Mouse (Mus musculus): ENCODE data around the gene Ptcd2. TPM values are rescaled to one million over a fixed set of nuclear protein-coding genes. Genes with fewer than 3 reads are reported as not detected.

Ptcd2 gene
- polyA plus RNA-seq, 1 experiment, result 32.4 TPM

- Histone ChIP-seq H3K4me3 (ENCODE audit: insufficient read depth, low read length) (no peak overlapping the region), H3K4me1 (ENCODE audit: control insufficient read depth, insufficient read depth, low read length) (0 out of 2 replicates have a peak, but pooled peaks cover 1% of the 10 kb centered on the region), H3K27ac (ENCODE audit: insufficient read depth, low read length) (no peak overlapping the region)
- TF ChIP-seq CTCF (IDR thresholded peaks at IDR 0.05; ENCODE audit: extremely low read depth, insufficient read depth, low read length), result no peak
- no peak for TF ChIP-seq POLR2A (IDR thresholded peaks at IDR 0.05; ENCODE audit: extremely low read depth, insufficient read depth, low read length)
These were observed 56.7 kb downstream of the Ptcd2 start for GRCm38 (mm10) chr13:99287786-99288185.

- Histone ChIP-seq H3K4me1 (ENCODE audit: control insufficient read depth, insufficient read depth, low read length) (0 out of 2 replicates have a peak, but pooled peaks cover 1% of the 10 kb centered on the region), H3K27ac (ENCODE audit: insufficient read depth, low read length) (no peak overlapping the region), H3K4me3 (ENCODE audit: insufficient read depth, low read length) (no peak overlapping the region)
- TF ChIP-seq POLR2A (IDR thresholded peaks at IDR 0.05; ENCODE audit: extremely low read depth, insufficient read depth, low read length), result no peak
- TF ChIP-seq CTCF (IDR thresholded peaks at IDR 0.05; ENCODE audit: extremely low read depth, insufficient read depth, low read length), result no peak
These were observed 57.3 kb downstream of the Ptcd2 start for GRCm38 (mm10) chr13:99287207-99287606.

- H3K4me3 ChIP-seq (ENCODE audit: insufficient read depth, low read length), result no peak overlapping the region
- TF ChIP-seq POLR2A (IDR thresholded peaks at IDR 0.05; ENCODE audit: extremely low read depth, insufficient read depth, low read length), result no peak
- TF ChIP-seq CTCF (IDR thresholded peaks at IDR 0.05; ENCODE audit: extremely low read depth, insufficient read depth, low read length), result no peak
- 0 out of 2 replicates have a peak, but pooled peaks cover 1% of the 10 kb centered on the region for H3K4me1 ChIP-seq (ENCODE audit: control insufficient read depth, insufficient read depth, low read length)
- no peak overlapping the region for H3K27ac ChIP-seq (ENCODE audit: insufficient read depth, low read length)
These were observed 59.3 kb downstream of the Ptcd2 start for GRCm38 (mm10) chr13:99285241-99285640.

- TF ChIP-seq CTCF (IDR thresholded peaks at IDR 0.05; ENCODE audit: extremely low read depth, insufficient read depth, low read length) (no peak), POLR2A (IDR thresholded peaks at IDR 0.05; ENCODE audit: extremely low read depth, insufficient read depth, low read length) (no peak)
- no peak overlapping the region for H3K27ac ChIP-seq (ENCODE audit: insufficient read depth, low read length)
- 0 out of 2 replicates have a peak, but pooled peaks cover 1% of the 10 kb centered on the region for H3K4me1 ChIP-seq (ENCODE audit: control insufficient read depth, insufficient read depth, low read length)
- H3K4me3 ChIP-seq (ENCODE audit: insufficient read depth, low read length), result no peak overlapping the region
These were observed 59.9 kb downstream of the Ptcd2 start for GRCm38 (mm10) chr13:99284400-99285160.

- no peak overlapping the region for H3K27ac ChIP-seq (ENCODE audit: insufficient read depth, low read length)
- TF ChIP-seq CTCF (IDR thresholded peaks at IDR 0.05; ENCODE audit: extremely low read depth, insufficient read depth, low read length), result no peak
- no peak for TF ChIP-seq POLR2A (IDR thresholded peaks at IDR 0.05; ENCODE audit: extremely low read depth, insufficient read depth, low read length)
- 0 out of 2 replicates have a peak, but pooled peaks cover 1% of the 10 kb centered on the region for H3K4me1 ChIP-seq (ENCODE audit: control insufficient read depth, insufficient read depth, low read length)
- H3K4me3 ChIP-seq (ENCODE audit: insufficient read depth, low read length), result no peak overlapping the region
These were observed 60.6 kb downstream of the Ptcd2 start for GRCm38 (mm10) chr13:99283916-99284315.

GRCm38 (mm10) chr13:99282961-99283360, 61.5 kb downstream of the Ptcd2 start:
- H3K4me1 ChIP-seq (ENCODE audit: control insufficient read depth, insufficient read depth, low read length), result 0 out of 2 replicates have a peak, but pooled peaks cover 1% of the 10 kb centered on the region
- H3K27ac ChIP-seq (ENCODE audit: insufficient read depth, low read length), result no peak overlapping the region
- TF ChIP-seq CTCF (IDR thresholded peaks at IDR 0.05; ENCODE audit: extremely low read depth, insufficient read depth, low read length), result no peak
- no peak for TF ChIP-seq POLR2A (IDR thresholded peaks at IDR 0.05; ENCODE audit: extremely low read depth, insufficient read depth, low read length)
- no peak overlapping the region for H3K4me3 ChIP-seq (ENCODE audit: insufficient read depth, low read length)

- TF ChIP-seq CTCF (IDR thresholded peaks at IDR 0.05; ENCODE audit: extremely low read depth, insufficient read depth, low read length) (no peak), POLR2A (IDR thresholded peaks at IDR 0.05; ENCODE audit: extremely low read depth, insufficient read depth, low read length) (no peak)
- no peak overlapping the region for H3K27ac ChIP-seq (ENCODE audit: insufficient read depth, low read length)
- H3K4me3 ChIP-seq (ENCODE audit: insufficient read depth, low read length), result no peak overlapping the region
- H3K4me1 ChIP-seq (ENCODE audit: control insufficient read depth, insufficient read depth, low read length), result no peaks in the 10 kb centered on the region
These were observed 65.2 kb downstream of the Ptcd2 start for GRCm38 (mm10) chr13:99279351-99279750.

- no peak for TF ChIP-seq POLR2A (IDR thresholded peaks at IDR 0.05; ENCODE audit: extremely low read depth, insufficient read depth, low read length)
- no peak for TF ChIP-seq CTCF (IDR thresholded peaks at IDR 0.05; ENCODE audit: extremely low read depth, insufficient read depth, low read length)
- Histone ChIP-seq H3K4me3 (ENCODE audit: insufficient read depth, low read length) (no peak overlapping the region), H3K4me1 (ENCODE audit: control insufficient read depth, insufficient read depth, low read length) (no peaks in the 10 kb centered on the region), H3K27ac (ENCODE audit: insufficient read depth, low read length) (no peak overlapping the region)
These were observed 66.0 kb downstream of the Ptcd2 start for GRCm38 (mm10) chr13:99278511-99278910.

GRCm38 (mm10) chr13:99277521-99277920, 67.0 kb downstream of the Ptcd2 start:
- Histone ChIP-seq H3K4me3 (ENCODE audit: insufficient read depth, low read length) (no peak overlapping the region), H3K4me1 (ENCODE audit: control insufficient read depth, insufficient read depth, low read length) (no peaks in the 10 kb centered on the region), H3K27ac (ENCODE audit: insufficient read depth, low read length) (no peak overlapping the region)
- no peak for TF ChIP-seq CTCF (IDR thresholded peaks at IDR 0.05; ENCODE audit: extremely low read depth, insufficient read depth, low read length)
- TF ChIP-seq POLR2A (IDR thresholded peaks at IDR 0.05; ENCODE audit: extremely low read depth, insufficient read depth, low read length), result no peak

GRCm38 (mm10) chr13:99272046-99272445, 72.5 kb downstream of the Ptcd2 start:
- Histone ChIP-seq H3K4me3 (ENCODE audit: insufficient read depth, low read length) (no peak overlapping the region), H3K27ac (ENCODE audit: insufficient read depth, low read length) (no peak overlapping the region), H3K4me1 (ENCODE audit: control insufficient read depth, insufficient read depth, low read length) (no peaks in the 10 kb centered on the region)
- TF ChIP-seq POLR2A (IDR thresholded peaks at IDR 0.05; ENCODE audit: extremely low read depth, insufficient read depth, low read length) (no peak), CTCF (IDR thresholded peaks at IDR 0.05; ENCODE audit: extremely low read depth, insufficient read depth, low read length) (no peak)

Other genes with a start within 250 kb of the Ptcd2 start
- gene Zfp366, start 159.9 kb downstream of the Ptcd2 start, polyA plus RNA-seq (2012; rRNA removed), result 2.3 and 2.4 TPM in 2 replicates
- gene Mrps27, start 81 bp upstream of the Ptcd2 start, polyA plus RNA-seq (2012; rRNA removed), result 32.2 and 33.7 TPM in 2 replicates
- gene Map1b, start 171.8 kb upstream of the Ptcd2 start, polyA plus RNA-seq (2012; rRNA removed), result 128 and 134 TPM in 2 replicates